Mouse (Mus musculus): Measurements from ENCODE around the gene Zfp1.

Zfp1 gene

GRCm38 (mm10) chr8:111716603-111717487 is 73.6 kb downstream of the Zfp1 start:
- DNase-seq: no peak

GRCm38 (mm10) chr8:111717488-111717792 is 74.2 kb downstream of the Zfp1 start:
- no peak for DNase-seq

- DNase-seq: no peak
Measured at GRCm38 (mm10) chr8:111717866-111718265, 74.7 kb downstream of the Zfp1 start.

- DNase-seq: no peak
Measured at GRCm38 (mm10) chr8:111718937-111719336, 75.7 kb downstream of the Zfp1 start.

- DNase-seq: no peak
Measured at GRCm38 (mm10) chr8:111720115-111720544, 76.9 kb downstream of the Zfp1 start.

All from thymus, postnatal 4 days (tissue).